Mouse (Mus musculus) retina, postnatal 7 days (tissue): ENCODE measurements around the gene Alyref2.
A peak's percentile ranks its signal among the peaks of the same experiment; 100 is the strongest.

ENCODE experiments used
- DNase-seq: peaks from one replicate; pipeline ENCODE4 v3.0.0-alpha.2; 2012; ENCODE audit warnings: low read depth, low spot score

Alyref2 gene

GRCm38 (mm10) chr1:171501016-171501610 lies 2.2 kb upstream of the Alyref2 start:
- DNase-seq: no peak

GRCm38 (mm10) chr1:171501636-171502080 lies 1.6 kb upstream of the Alyref2 start:
- DNase-seq: peak; percentile 20

GRCm38 (mm10) chr1:171502388-171503249 lies 659 bp upstream of the Alyref2 start:
- DNase-seq: peak; percentile 65

GRCm38 (mm10) chr1:171503592-171504291 lies 464 bp downstream of the Alyref2 start:
- peak; percentile 21 for DNase-seq

- DNase-seq: no peak
Measured at GRCm38 (mm10) chr1:171504586-171504985, 1.3 kb downstream of the Alyref2 start.

GRCm38 (mm10) chr1:171513234-171513633 lies 10.0 kb downstream of the Alyref2 start:
- no peak for DNase-seq

GRCm38 (mm10) chr1:171513760-171514159 lies 10.5 kb downstream of the Alyref2 start:
- DNase-seq: no peak

- DNase-seq: no peak
Measured at GRCm38 (mm10) chr1:171515039-171515438, 11.8 kb downstream of the Alyref2 start.

GRCm38 (mm10) chr1:171515557-171515956 lies 12.3 kb downstream of the Alyref2 start:
- DNase-seq: no peak

GRCm38 (mm10) chr1:171531367-171531766 lies 28.1 kb downstream of the Alyref2 start:
- DNase-seq: no peak

- DNase-seq: no peak
Measured at GRCm38 (mm10) chr1:171532830-171533229, 29.6 kb downstream of the Alyref2 start.

GRCm38 (mm10) chr1:171534557-171534956 lies 31.3 kb downstream of the Alyref2 start:
- DNase-seq: no peak

GRCm38 (mm10) chr1:171535194-171535593 lies 31.9 kb downstream of the Alyref2 start, which contains the start of gene Itln1:
TSS of gene Itln1 (minus strand) at chr1:171535294.
- no peak for DNase-seq

- DNase-seq: no peak
Measured at GRCm38 (mm10) chr1:171540694-171541093, 37.4 kb downstream of the Alyref2 start.

GRCm38 (mm10) chr1:171551326-171551725 lies 48.0 kb downstream of the Alyref2 start:
- no peak for DNase-seq

- no peak for DNase-seq
Measured at GRCm38 (mm10) chr1:171552230-171552629, 49.0 kb downstream of the Alyref2 start.

- no peak for DNase-seq
Measured at GRCm38 (mm10) chr1:171553359-171554341, 50.4 kb downstream of the Alyref2 start.
